Mouse (Mus musculus) forebrain, embryonic 11.5 days (tissue): ENCODE data around the gene Igsf23. TPM values are rescaled to one million over a fixed set of nuclear protein-coding genes. Genes with fewer than 3 reads are reported as not detected.

Experiments
- ATAC-seq: fragments of 200-750 bp; cut with Nextera tagmentation; replicated peaks from 2 replicates; pipeline ENCODE4 v1.8.0; 2017; ENCODE audit warnings: moderate TSS enrichment; ENCODE audit not compliant: low FRiP score
- DNase-seq: peaks from one replicate; pipeline ENCODE4 v3.0.0-alpha.2; 2017; ENCODE audit warnings: low spot score
- H3K27ac ChIP-seq: fragments of 300-500 bp; sonication (generic); 2 replicates; pipeline ENCODE4 v1.5.1; 2014; ENCODE audit warnings: low read depth, low read length
- H3K27me3 ChIP-seq: fragments of 300-500 bp; sonication (generic); 2 replicates; pipeline ENCODE4 v1.6.1; 2014; ENCODE audit warnings: mild to moderate bottlenecking, low read length, mixed read lengths; ENCODE audit not compliant: control insufficient read depth, insufficient read depth
- H3K36me3 ChIP-seq: fragments of 300-500 bp; sonication (generic); 2 replicates; pipeline ENCODE4 v1.6.1; 2014; ENCODE audit warnings: mild to moderate bottlenecking, low read length, moderate library complexity, mixed read lengths; ENCODE audit not compliant: control insufficient read depth, insufficient read depth
- H3K4me1 ChIP-seq: fragments of 300-500 bp; sonication (generic); replicated peaks from 2 replicates; pipeline ENCODE4 v1.6.1; 2014; ENCODE audit warnings: low read length, mixed read lengths; ENCODE audit not compliant: control insufficient read depth, insufficient read depth
- H3K4me2 ChIP-seq: fragments of 300-500 bp; sonication (generic); 2 replicates; pipeline ENCODE4 v1.6.1; 2014; ENCODE audit warnings: low read depth, mild to moderate bottlenecking, low read length, moderate library complexity, mixed read lengths; ENCODE audit not compliant: severe bottlenecking
- H3K4me3 ChIP-seq: fragments of 300-500 bp; sonication (generic); 2 replicates; pipeline ENCODE4 v1.5.1; 2014; ENCODE audit warnings: low read depth, low read length
- H3K9ac ChIP-seq: fragments of 300-500 bp; sonication (generic); 2 replicates; pipeline ENCODE4 v1.6.1; 2014; ENCODE audit warnings: low read length
- H3K9me3 ChIP-seq: fragments of 300-500 bp; sonication (generic); 2 replicates; pipeline ENCODE4 v1.6.1; 2016; ENCODE audit warnings: low read length, mixed read lengths; ENCODE audit not compliant: control insufficient read depth
- WGBS: fragments of 180-500 bp; shearing (Covaris S2); extraction: QIAGEN DNeasy Blood & Tissue Kit; methylation state at CpG from one replicate; pipeline ENCODE4 v1.1.7; 2014; 5-methylcytosine and 5-hydroxymethylcytosine counted together
- polyA plus RNA-seq: library from polyadenylated mRNA; unstranded; fragments of >200 nt; fragmentation: Nextera tagmentation; extraction: Ambion mirVana; gene quantifications from 2 replicates; pipeline ENCODE4 v1.2.1, GENCODE M21; 2014

The Igsf23 gene
- polyA plus RNA-seq, 1 experiment from 2014 or later, result 0.13 TPM

DNA sequence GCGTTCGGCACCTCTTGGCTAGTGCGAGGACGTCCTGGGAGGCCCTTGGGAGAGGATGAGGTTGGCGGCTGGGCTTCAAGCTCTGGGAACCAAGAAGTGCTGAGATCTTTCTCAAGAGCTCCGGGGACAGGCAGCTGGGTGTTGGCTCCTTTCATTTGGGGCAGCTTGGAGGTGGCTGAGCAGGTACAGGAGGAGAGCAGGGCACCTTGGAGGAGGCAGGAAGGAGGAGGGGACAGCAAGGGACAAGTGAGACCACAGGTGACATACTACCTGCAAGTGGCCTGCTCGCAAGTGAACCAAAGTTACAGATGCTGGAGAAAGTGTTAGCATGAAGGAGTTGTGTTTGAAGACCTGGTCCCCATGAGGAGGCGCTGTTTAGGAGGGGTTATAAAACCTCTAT lies 5.8 kb downstream of the Igsf23 start:
- Histone ChIP-seq H3K4me2 (no peak overlapping the region), H3K27ac (no peak overlapping the region), H3K9ac (no peak overlapping the region), H3K4me3 (no peak overlapping the region), H3K4me1 (no peaks in the 10 kb centered on the region), H3K36me3 (no peaks in the 10 kb centered on the region), H3K27me3 (no peaks in the 10 kb centered on the region), H3K9me3 (no peaks in the 10 kb centered on the region)
- 90% methylated on average over 8 of the region's 8 CpGs for WGBS
- no peak for ATAC-seq
- DNase-seq, result no peak

DNA sequence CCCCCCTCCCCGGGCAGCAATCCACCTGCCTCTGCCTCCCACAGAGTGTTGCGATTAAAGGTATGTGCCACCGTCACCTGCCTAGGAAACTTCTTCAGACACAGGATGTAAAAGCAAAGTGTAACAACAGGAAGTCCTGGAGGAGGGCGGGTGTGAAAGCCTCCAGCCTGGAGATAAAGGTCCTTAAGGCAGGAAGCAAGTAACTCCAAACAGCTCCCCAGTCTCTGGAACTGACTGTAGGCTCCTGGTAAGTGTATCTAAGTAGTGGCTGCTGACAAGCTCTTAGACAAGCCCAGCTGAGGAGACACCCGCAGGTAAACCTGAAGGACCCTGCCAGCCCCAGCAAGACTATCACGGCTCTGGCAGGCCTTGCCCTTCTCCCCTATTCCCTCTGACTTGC lies 10.3 kb downstream of the Igsf23 start:
- Histone ChIP-seq H3K27me3 (no peaks in the 10 kb centered on the region), H3K4me3 (no peak overlapping the region), H3K9me3 (no peaks in the 10 kb centered on the region), H3K4me2 (no peak overlapping the region), H3K4me1 (no peaks in the 10 kb centered on the region), H3K27ac (no peak overlapping the region), H3K9ac (no peak overlapping the region), H3K36me3 (no peaks in the 10 kb centered on the region)
- no peak for ATAC-seq
- no peak for DNase-seq
- WGBS, result 51% methylated on average over 5 of the region's 6 CpGs

DNA sequence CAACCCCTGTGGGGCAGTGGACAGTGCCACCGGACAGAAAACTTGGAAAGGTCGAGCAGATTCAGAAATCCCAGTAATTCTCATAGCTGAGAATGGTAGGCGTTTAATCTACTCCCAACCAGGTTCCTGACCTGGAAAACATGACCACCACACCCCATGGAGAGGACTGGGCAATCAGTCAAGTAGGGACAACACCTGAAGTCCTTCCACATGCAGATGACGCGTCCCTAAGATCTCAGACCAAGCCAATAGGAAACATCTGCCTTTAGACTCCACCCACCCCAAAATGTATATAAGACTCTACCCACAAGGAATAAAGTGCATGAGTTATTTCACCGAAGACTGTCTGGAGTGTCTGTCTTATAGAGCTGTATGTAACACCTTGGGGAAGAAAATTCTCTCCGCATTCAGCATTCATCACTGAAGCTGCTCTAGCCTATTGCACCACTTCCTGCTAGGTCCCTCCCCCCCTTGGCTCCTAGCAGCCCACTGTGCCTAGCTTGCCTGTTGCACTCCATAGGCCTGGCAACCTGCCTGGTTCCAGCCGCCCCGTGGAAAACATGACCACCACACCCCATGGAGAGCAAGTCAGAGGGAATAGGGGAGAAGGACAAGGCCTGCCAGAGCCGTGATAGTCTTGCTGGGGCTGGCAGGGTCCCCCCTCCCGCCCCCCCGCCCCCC lies 10.9 kb downstream of the Igsf23 start:
- DNase-seq (no peak), ATAC-seq (no peak)
- Histone ChIP-seq H3K27me3 (no peaks in the 10 kb centered on the region), H3K4me2 (no peak overlapping the region), H3K9ac (no peak overlapping the region), H3K9me3 (no peaks in the 10 kb centered on the region), H3K36me3 (no peaks in the 10 kb centered on the region), H3K27ac (no peak overlapping the region), H3K4me1 (no peaks in the 10 kb centered on the region), H3K4me3 (no peak overlapping the region)
- WGBS, result 77% methylated on average over 10 of the region's 12 CpGs

DNA sequence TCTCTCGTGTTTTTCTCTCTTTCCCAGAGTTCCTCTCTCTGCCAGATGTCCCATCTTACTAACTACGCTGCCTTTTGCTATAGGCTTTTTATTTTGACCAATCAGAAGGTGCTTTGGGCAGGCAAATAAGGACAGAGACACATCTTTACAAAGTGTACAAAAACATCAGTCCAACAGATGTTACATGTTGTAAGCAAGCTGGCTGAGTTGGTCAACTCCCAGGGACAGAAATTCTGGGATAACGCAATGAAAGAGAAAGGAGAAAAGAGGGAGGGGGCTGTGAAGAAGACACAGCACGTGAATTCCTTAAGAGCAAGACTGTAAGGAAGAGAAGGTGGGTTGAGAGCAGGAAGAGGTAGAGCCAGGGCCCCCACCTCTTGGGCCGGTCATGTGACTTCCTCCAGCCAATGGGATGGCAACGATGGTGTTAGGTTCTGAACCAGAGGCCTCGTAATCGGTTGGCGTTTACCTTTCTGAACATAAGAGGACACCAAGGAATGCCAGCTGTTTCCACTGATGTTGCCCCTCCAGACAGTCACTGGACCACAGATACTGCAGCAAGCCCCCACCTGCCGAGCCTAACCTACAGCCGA lies 13.2 kb downstream of the Igsf23 start:
- WGBS, result 80% methylated on average over 11 of the region's 11 CpGs
- H3K9me3 ChIP-seq, result no peaks in the 10 kb centered on the region
- no peak overlapping the region for H3K9ac ChIP-seq
- H3K27me3 ChIP-seq, result no peaks in the 10 kb centered on the region
- no peaks in the 10 kb centered on the region; the same call in 1 of the 2 replicates for H3K4me1 ChIP-seq
- no peak overlapping the region for H3K4me2 ChIP-seq
- H3K4me3 ChIP-seq, result no peak overlapping the region
- no peak for DNase-seq
- no peaks in the 10 kb centered on the region for H3K36me3 ChIP-seq
- H3K27ac ChIP-seq, result no peak overlapping the region
- ATAC-seq, result no peak

DNA sequence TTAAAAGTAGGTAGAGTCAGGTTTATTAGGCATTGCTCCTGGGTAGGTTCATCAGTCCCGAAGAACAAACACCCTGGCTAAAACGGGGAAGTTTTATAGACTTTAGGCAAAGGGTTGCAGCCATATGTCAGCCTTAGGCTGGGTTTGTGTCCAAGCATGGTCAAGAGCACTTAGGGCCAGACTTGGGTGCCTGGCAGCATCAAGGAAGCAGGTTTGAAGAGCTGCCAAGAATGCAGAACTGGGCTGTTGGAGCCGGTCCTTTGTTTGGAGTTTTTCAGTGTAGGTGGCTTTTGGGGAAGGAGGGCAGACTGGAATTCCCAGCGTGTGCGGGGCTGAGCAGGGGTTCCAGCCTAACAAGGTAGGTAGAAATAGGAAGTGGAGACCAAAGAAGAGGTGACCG lies 14.6 kb downstream of the Igsf23 start:
- Histone ChIP-seq H3K36me3 (no peaks in the 10 kb centered on the region), H3K9ac (no peak overlapping the region), H3K4me2 (no peak overlapping the region), H3K4me1 (no peaks in the 10 kb centered on the region; the same call in 1 of the 2 replicates), H3K27ac (no peak overlapping the region), H3K4me3 (no peak overlapping the region), H3K9me3 (no peaks in the 10 kb centered on the region), H3K27me3 (no peaks in the 10 kb centered on the region)
- DNase-seq, result no peak
- no peak for ATAC-seq
- WGBS, result 81% methylated on average over 6 of the region's 6 CpGs

DNA sequence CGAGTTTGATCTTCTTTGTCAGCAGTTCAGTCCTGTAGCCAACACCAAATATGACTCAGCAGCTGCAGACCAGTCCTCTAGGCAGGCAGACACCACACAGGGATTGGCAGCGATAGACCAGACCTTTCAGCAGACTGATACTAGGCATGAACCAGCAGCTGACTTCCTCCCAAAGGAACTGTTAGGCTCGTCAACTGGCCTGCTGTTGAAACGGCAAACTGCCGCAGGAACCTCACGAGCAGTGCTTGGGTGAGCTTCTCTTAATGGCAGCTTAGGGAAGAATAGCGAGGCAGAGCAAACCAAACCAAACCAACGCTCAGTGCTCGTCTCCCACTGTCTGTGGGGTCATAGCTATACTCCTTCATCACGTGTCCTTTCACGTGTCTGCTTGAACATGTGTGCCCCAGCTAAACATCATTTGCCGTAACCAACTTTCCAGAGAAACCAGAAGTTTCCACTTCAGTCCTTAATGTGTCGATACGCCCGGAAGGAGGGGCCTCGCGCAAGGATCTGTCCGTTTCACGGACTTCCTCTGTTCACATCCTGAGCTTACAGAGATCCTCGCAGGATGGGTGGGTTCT lies 15.3 kb downstream of the Igsf23 start:
- 86% methylated on average over 20 of the region's 20 CpGs for WGBS
- Histone ChIP-seq H3K27ac (no peak overlapping the region; the same call in 1 of the 2 replicates), H3K9ac (no peak overlapping the region), H3K4me1 (no peaks in the 10 kb centered on the region; the same call in 1 of the 2 replicates), H3K4me3 (no peak overlapping the region), H3K27me3 (no peaks in the 10 kb centered on the region), H3K9me3 (no peaks in the 10 kb centered on the region), H3K4me2 (no peak overlapping the region), H3K36me3 (no peaks in the 10 kb centered on the region)
- ATAC-seq, result no peak
- DNase-seq, result no peak

DNA sequence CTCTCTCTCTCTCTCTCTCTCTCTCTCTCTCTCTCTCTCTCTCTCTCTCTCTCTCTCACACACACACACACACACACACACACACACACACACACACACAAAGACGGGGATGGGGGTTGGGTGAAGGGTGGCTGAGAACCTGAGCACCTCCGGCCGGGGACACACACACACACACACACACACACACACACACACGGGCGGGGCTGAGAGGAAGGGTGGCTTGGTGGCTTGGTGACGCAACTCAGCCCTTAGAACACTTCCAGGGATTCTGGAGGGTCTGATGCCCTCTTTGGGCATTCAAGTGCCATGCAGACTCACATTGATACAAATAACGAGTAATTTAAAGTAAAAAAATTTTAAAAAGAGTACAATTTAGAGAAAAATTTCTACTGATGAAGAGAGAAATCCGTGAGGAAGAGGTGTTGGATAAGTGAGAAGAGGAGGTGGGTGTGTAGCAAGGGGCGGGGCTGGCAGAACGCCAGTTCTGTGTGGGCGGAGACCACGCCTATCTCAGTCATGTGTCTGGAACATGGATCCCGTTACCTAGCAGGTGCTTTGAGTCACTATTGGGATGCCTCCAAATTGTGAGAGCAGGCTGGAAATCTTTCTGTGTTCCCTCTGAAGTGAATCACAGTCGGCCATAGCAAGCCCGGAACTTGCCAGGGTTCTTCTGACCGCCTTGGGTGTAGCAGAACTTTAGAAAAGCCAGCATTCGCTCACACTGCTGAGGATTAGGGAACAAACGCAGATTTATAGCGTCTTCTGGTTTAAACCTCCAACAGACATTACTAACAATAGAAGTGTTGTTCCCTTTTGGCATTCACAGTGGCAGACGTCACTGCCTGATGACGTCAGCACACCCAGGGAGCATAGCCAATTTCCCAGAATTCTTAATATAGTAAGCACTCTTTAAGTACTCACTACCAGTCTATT lies 17.4 kb downstream of the Igsf23 start:
- Histone ChIP-seq H3K27ac (no peak overlapping the region), H3K9ac (no peak overlapping the region), H3K9me3 (no peaks in the 10 kb centered on the region), H3K4me1 (no peaks in the 10 kb centered on the region; the same call in 1 of the 2 replicates), H3K27me3 (no peaks in the 10 kb centered on the region), H3K36me3 (no peaks in the 10 kb centered on the region), H3K4me2 (peak overlapping the region; percentile 34), H3K4me3 (peak overlapping the region; percentile 14)
- ATAC-seq (peak; percentile 72), DNase-seq (peak; percentile 61)
- 27% methylated on average over 20 of the region's 21 CpGs for WGBS

DNA sequence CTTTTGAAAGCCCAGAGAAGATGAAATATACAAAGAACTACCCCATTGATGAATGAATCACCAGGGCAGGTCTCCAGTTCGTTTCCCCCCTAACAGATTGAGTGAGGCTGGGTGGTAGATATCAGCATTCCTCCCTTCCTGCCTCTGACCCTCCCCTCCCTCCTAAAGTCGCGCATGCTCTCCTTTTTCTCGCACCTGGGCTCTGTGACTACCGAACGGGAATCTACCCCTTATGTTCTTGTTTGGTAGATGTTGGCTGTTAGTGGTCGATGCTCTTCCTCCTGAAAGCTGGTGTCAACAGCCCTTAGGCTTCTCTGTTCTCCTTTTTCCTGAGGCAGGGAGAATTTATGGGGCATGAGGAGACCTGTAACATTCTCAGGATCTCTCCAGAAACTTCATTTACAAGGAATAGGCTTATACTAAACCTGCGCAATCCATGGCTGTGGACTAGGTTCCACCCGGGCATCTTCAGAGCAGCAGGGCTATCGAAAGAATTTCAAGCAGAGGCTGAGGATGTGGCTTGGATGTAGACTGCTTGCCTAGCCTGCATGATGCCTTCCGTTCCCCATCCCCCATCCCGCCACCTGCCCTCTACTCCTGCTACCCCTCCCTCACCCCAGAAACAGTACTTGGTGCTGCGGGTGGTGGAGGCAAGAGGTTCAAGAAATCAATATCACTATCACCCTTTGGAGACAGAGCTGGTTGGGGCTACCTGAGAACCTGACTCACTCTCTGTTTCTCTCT lies 18.3 kb downstream of the Igsf23 start:
- no peak overlapping the region for H3K4me3 ChIP-seq
- no peak overlapping the region for H3K9ac ChIP-seq
- no peak overlapping the region for H3K27ac ChIP-seq
- peak; percentile 47 for ATAC-seq
- 30% methylated on average over 13 of the region's 13 CpGs for WGBS
- DNase-seq, result no peak
- no peak overlapping the region for H3K4me2 ChIP-seq
- H3K36me3 ChIP-seq, result no peaks in the 10 kb centered on the region
- H3K9me3 ChIP-seq, result no peaks in the 10 kb centered on the region
- no peaks in the 10 kb centered on the region for H3K27me3 ChIP-seq
- H3K4me1 ChIP-seq, result no peaks in the 10 kb centered on the region; the same call in 1 of the 2 replicates
